Mouse (Mus musculus) heart, postnatal 0 days (tissue): ENCODE data around the gene Col25a1.

Source experiments
- CTCF ChIP-seq: IDR thresholded peaks from 2 replicates; pipeline ENCODE4 v1.5.1; 2016; ENCODE audit warnings: antibody characterized with exemption, control low read depth, low read depth
- EP300 ChIP-seq: IDR thresholded peaks from 2 replicates; pipeline ENCODE4 v1.6.1; 2016; ENCODE audit warnings: antibody characterized with exemption, low read depth

DNA sequence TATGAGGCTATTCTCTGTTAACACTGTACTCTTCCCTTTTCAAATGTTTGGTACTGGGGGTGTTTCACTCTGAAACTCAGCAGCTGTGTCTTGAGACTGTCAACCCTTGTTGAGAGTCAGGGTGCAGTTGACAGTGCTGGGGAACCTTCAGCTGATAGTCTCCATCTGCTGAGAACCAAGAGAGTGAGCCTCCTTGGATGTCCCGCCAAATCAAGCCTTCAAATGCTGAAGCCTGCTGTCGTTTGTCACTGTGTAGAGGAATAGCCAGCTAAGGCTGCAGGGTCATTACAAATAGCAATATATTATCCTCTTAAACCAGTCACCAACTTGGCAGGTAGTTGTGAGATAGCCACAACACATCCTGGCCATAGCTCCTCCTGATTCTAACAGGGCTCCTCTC, 129.0 kb downstream of the Col25a1 start:
- no peak for TF ChIP-seq CTCF
- TF ChIP-seq EP300: no peak
